Mouse (Mus musculus): Measurements from ENCODE around the gene Abcg1.

GRCm38 (mm10) chr17:31157921-31158320 is 100.4 kb downstream of the Abcg1 start:
- no peak for TF ChIP-seq CTCF (IDR thresholded peaks at IDR 0.05; ENCODE audit: insufficient read depth, low read length)
- TF ChIP-seq POLR2A (IDR thresholded peaks at IDR 0.05; ENCODE audit: borderline replicate concordance, extremely low read depth, low read depth, low read length) = no peak
